Mouse (Mus musculus): ENCODE results near the gene Zer1.

- TF ChIP-seq CTCF (IDR thresholded peaks at IDR 0.05; ENCODE audit: control insufficient read depth, insufficient read depth, insufficient read length) (no peak), MYOD1 (IDR thresholded peaks at IDR 0.05; ENCODE audit: control insufficient read depth, insufficient read length, low read depth) (no peak), FOSL1 (IDR thresholded peaks at IDR 0.05; ENCODE audit: insufficient read depth, low read length, poor library complexity, severe bottlenecking) (no peak), USF1 (IDR thresholded peaks at IDR 0.05; ENCODE audit: low read depth) (no peak)
Observed at GRCm38 (mm10) chr2:30063235-30063634, 61.1 kb downstream of the Zer1 start.

Data from C2C12 (cell line).